In the genomic region with DNA sequence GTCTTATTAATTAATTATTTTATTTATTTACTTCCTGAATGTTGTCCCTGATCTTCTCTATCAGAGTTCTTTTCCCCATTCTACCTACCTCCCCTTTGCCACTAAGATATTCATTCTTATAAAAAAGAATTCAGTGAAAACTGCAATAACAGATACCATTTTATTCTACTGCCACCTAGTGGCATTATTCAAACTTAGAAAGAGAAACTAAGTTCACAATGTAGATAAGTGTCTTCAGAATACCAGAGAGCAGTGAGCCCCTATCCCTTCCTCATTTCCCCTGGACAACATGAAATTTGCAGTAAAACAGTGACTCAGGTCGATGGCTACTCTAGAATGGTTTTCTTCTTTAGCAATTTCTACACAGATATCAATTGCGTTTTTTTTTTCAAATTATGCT, we compare ENCODE assay signal across 12 mouse cellular contexts.
DNase-seq lines count a peak whose midpoint lies in the region; ATAC-seq lines count a peak whose summit lies in the region.
"Had no signal": no experiment of that assay in that cellular context is flagged by ENCODE, and none has a peak within 500 bp of the region (broad histone marks: within the 10 kb centered on the region; RNA-seq: fewer than 3 reads in every experiment).

No protein-coding gene starts in this region.

- no peaks in the 10 kb centered on the region for H3K27me3 ChIP-seq in hindbrain, embryonic 11.5 days (ENCODE audit: control insufficient read depth, insufficient read depth, low read length)
- no peaks in the 10 kb centered on the region for H3K27me3 ChIP-seq in hindbrain, embryonic 12.5 days
- H3K27me3 ChIP-seq: lung, embryonic 15.5 days had no signal

- no peak overlapping the region for H3K9ac ChIP-seq in hindbrain, embryonic 11.5 days (ENCODE audit: low read depth, low read length)
- no peak overlapping the region for H3K9ac ChIP-seq in hindbrain, embryonic 12.5 days
- H3K9ac ChIP-seq: lung, embryonic 15.5 days had no signal

- ATAC-seq in hindbrain, embryonic 11.5 days (ENCODE audit: low FRiP score): peak; percentile 30; the same call in 1 of the 2 replicates
- no peak for ATAC-seq in hindbrain, embryonic 12.5 days (ENCODE audit: low FRiP score)
- peak; percentile 61; the same call in 1 of the 2 replicates for ATAC-seq in granulocyte monocyte progenitor cell, adult 5-6 weeks (replicated peaks; ENCODE audit: poor library complexity, severe bottlenecking)

- DNase-seq in hindbrain, embryonic 11.5 days (ENCODE audit: low spot score): peak; percentile 54
- peak; percentile 55 for DNase-seq in 416B (ENCODE audit: low read depth)
- DNase-seq in adipocyte (ENCODE audit: low spot score): peak; percentile 42
- DNase-seq in gastrocnemius, postnatal 10 days: no peak
- DNase-seq in right cerebral cortex, postnatal 25 days: no peak
- DNase-seq in gastrocnemius, postnatal 25 days: no peak
- DNase-seq: cerebellum, postnatal 36 days; heart, adult 11 months had no signal

- no peak overlapping the region for H3K4me2 ChIP-seq in hindbrain, embryonic 11.5 days (replicated peaks; ENCODE audit: low read depth, low read length)
- no peak overlapping the region for H3K4me2 ChIP-seq in hindbrain, embryonic 12.5 days (replicated peaks)
- H3K4me2 ChIP-seq: lung, embryonic 15.5 days had no signal

- no peaks in the 10 kb centered on the region for H3K9me3 ChIP-seq in hindbrain, embryonic 11.5 days (ENCODE audit: control insufficient read depth, low read length)
- no peaks in the 10 kb centered on the region for H3K9me3 ChIP-seq in hindbrain, embryonic 12.5 days (replicated peaks)
- H3K9me3 ChIP-seq: G1E; lung, embryonic 15.5 days had no signal

- no peaks in the 10 kb centered on the region for H3K4me1 ChIP-seq in hindbrain, embryonic 11.5 days (replicated peaks; ENCODE audit: control insufficient read depth, insufficient read depth, low read length)
- H3K4me1 ChIP-seq in hindbrain, embryonic 12.5 days: no peaks in the 10 kb centered on the region
- H3K4me1 ChIP-seq: lung, embryonic 15.5 days had no signal

- no peaks in the 10 kb centered on the region for H3K36me3 ChIP-seq in hindbrain, embryonic 11.5 days (ENCODE audit: control insufficient read depth, insufficient read depth, low read length)
- H3K36me3 ChIP-seq in hindbrain, embryonic 12.5 days: no peaks in the 10 kb centered on the region
- H3K36me3 ChIP-seq: G1E; lung, embryonic 15.5 days had no signal

- WGBS in hindbrain, embryonic 11.5 days: 31% methylated on average over 2 of the region's 2 CpGs
- WGBS in hindbrain, embryonic 12.5 days: 34% methylated on average over 2 of the region's 2 CpGs

- no peak overlapping the region for H3K4me3 ChIP-seq in hindbrain, embryonic 11.5 days (ENCODE audit: low read depth, low read length)
- H3K4me3 ChIP-seq in hindbrain, embryonic 12.5 days: no peak overlapping the region
- H3K4me3 ChIP-seq: lung, embryonic 15.5 days had no signal

- no peak overlapping the region for H3K27ac ChIP-seq in hindbrain, embryonic 11.5 days (ENCODE audit: low read depth, low read length)
- no peak overlapping the region for H3K27ac ChIP-seq in hindbrain, embryonic 12.5 days
- H3K27ac ChIP-seq: lung, embryonic 15.5 days had no signal

Comparison
In these comparisons a context has a peak if more than half of its experiments do, and no peak if none do; other contexts are left out.
1. DNase-seq: peak in hindbrain, embryonic 11.5 days (single experiment), 416B (single experiment) and adipocyte (single experiment); none in gastrocnemius, postnatal 10 days (single experiment), right cerebral cortex, postnatal 25 days (single experiment) and gastrocnemius, postnatal 25 days (single experiment).